Comparison of ENCODE assay signal across 8 mouse cellular contexts in genomic region chr13:64153751-64154267, GRCm38 (mm10). TPM values are rescaled to one million over a fixed set of nuclear protein-coding genes. Genes with fewer than 3 reads are reported as not detected.
DNase-seq lines count a peak whose midpoint lies in the region; ATAC-seq and TF ChIP-seq lines count a peak whose summit lies in the region.

No protein-coding gene starts in this region.

- H3K4me1 ChIP-seq in MEL (ENCODE audit: control insufficient read depth in 1 of 2, insufficient read depth in 2 of 2, low read length in 2 of 2): peaks cover 3 to 10% of the 10 kb centered on the region in 2 experiments; a peak in 3 of 4 replicates
- H3K4me1 ChIP-seq in forebrain, embryonic 14.5 days (ENCODE audit: control insufficient read depth, insufficient read depth, low read length): peaks cover 9% of the 10 kb centered on the region; the same call in 1 of the 2 replicates
- H3K4me1 ChIP-seq in hindbrain, embryonic 15.5 days (replicated peaks): peaks cover 16% of the 10 kb centered on the region
- H3K4me1 ChIP-seq in liver, embryonic 12.5 days: peaks cover 45% of the 10 kb centered on the region

- no peak for TF ChIP-seq EP300 in MEL (IDR thresholded peaks at IDR 0.05; ENCODE audit: low read depth in 1 of 2, low read length in 2 of 2)

- H3K9ac ChIP-seq in MEL (ENCODE audit: control insufficient read depth, low read depth, low read length, poor library complexity, severe bottlenecking): peak overlapping the region; percentile 65
- peak overlapping the region; percentile 45 for H3K9ac ChIP-seq in forebrain, embryonic 14.5 days (ENCODE audit: low read length)
- H3K9ac ChIP-seq in hindbrain, embryonic 15.5 days: peak overlapping the region; percentile 12
- peak overlapping the region; percentile 77 for H3K9ac ChIP-seq in liver, embryonic 12.5 days

- peak; percentile 32 for ATAC-seq in forebrain, embryonic 14.5 days
- peak; percentile 29; the same call in 1 of the 2 replicates for ATAC-seq in hindbrain, embryonic 15.5 days (ENCODE audit: low FRiP score, low read depth)
- ATAC-seq in liver, embryonic 12.5 days: peak; percentile 31

- no peak for TF ChIP-seq RAD21 in MEL (IDR thresholded peaks at IDR 0.05; ENCODE audit: low read depth, low read length)

- H3K4me2 ChIP-seq in forebrain, embryonic 14.5 days (ENCODE audit: low read length): peak overlapping the region; percentile 83
- peak overlapping the region; percentile 89 for H3K4me2 ChIP-seq in hindbrain, embryonic 15.5 days
- peak overlapping the region; percentile 87 for H3K4me2 ChIP-seq in liver, embryonic 12.5 days
- H3K4me2 ChIP-seq in myocyte (ENCODE audit: low read depth): peak overlapping the region; percentile 86

- no peak for TF ChIP-seq CTCF in MEL (IDR thresholded peaks at IDR 0.05 in 2 of 3, conservative IDR thresholded peaks at IDR 0.05 in 1 of 3; ENCODE audit: control insufficient read depth in 1 of 3, insufficient read depth in 1 of 3, low read depth in 2 of 3, low read length in 3 of 3, poor library complexity in 1 of 3, severe bottlenecking in 1 of 3)
- TF ChIP-seq CTCF in brain, embryonic 14.5 days (IDR thresholded peaks at IDR 0.05; ENCODE audit: borderline replicate concordance, extremely low read depth, insufficient read depth, insufficient read length): no peak

- peaks cover 0 to 21% of the 10 kb centered on the region in 2 experiments; a peak in 3 of 4 replicates for H3K36me3 ChIP-seq in MEL (ENCODE audit: control insufficient read depth in 1 of 2, insufficient read depth in 2 of 2, low read length in 2 of 2)
- H3K36me3 ChIP-seq in forebrain, embryonic 14.5 days (ENCODE audit: control insufficient read depth, insufficient read depth, low read length): no peaks in the 10 kb centered on the region
- no peaks in the 10 kb centered on the region for H3K36me3 ChIP-seq in hindbrain, embryonic 15.5 days
- peaks cover 14% of the 10 kb centered on the region for H3K36me3 ChIP-seq in liver, embryonic 12.5 days
- H3K36me3 ChIP-seq in myocyte (ENCODE audit: control insufficient read depth, insufficient read depth): no peaks in the 10 kb centered on the region

- DNase-seq in MEL (ENCODE audit: low read depth, low spot score): peak; percentile 73
- DNase-seq in brain, embryonic 14.5 days (ENCODE audit: low read depth): peak; percentile 67
- peak; percentile 47 for DNase-seq in forebrain, embryonic 14.5 days (ENCODE audit: low spot score)
- DNase-seq in testis, postnatal 14 days (ENCODE audit: low spot score): peak; percentile 58
- no peak for DNase-seq in right cerebral cortex, adult 18-20 months

- H3K79me2 ChIP-seq in MEL (ENCODE audit: control insufficient read depth, insufficient read depth, low read length, poor library complexity): peaks cover 36% of the 10 kb centered on the region
- H3K79me2 ChIP-seq in myocyte (ENCODE audit: control insufficient read depth, insufficient read depth): peaks cover 34% of the 10 kb centered on the region

- H3K27me3 ChIP-seq in MEL (ENCODE audit: control insufficient read depth in 1 of 2, insufficient read depth in 2 of 2, low read length in 2 of 2) (peaks cover 2 to 16% of the 10 kb centered on the region in 2 experiments), myocyte (ENCODE audit: control insufficient read depth, insufficient read depth, insufficient read length) (no peaks in the 10 kb centered on the region)
- H3K27me3 ChIP-seq in forebrain, embryonic 14.5 days (replicated peaks; ENCODE audit: control insufficient read depth, insufficient read depth, low read length): no peaks in the 10 kb centered on the region
- H3K27me3 ChIP-seq in hindbrain, embryonic 15.5 days: no peaks in the 10 kb centered on the region
- H3K27me3 ChIP-seq in liver, embryonic 12.5 days (replicated peaks): 0 out of 2 replicates have a peak, but pooled peaks cover 7% of the 10 kb centered on the region

- H3ac ChIP-seq in myocyte (ENCODE audit: control insufficient read depth, insufficient read length): no peak overlapping the region

- under 1% methylated on average over 18 of the region's 18 CpGs for WGBS in forebrain, embryonic 14.5 days
- under 1% methylated on average over 18 of the region's 18 CpGs for WGBS in hindbrain, embryonic 15.5 days
- 1% methylated on average over 18 of the region's 18 CpGs for WGBS in liver, embryonic 12.5 days (ENCODE audit: insufficient replicate concordance)

- no peaks in the 10 kb centered on the region for H3K9me3 ChIP-seq in MEL (replicated peaks; ENCODE audit: insufficient read depth, low read length)
- H3K9me3 ChIP-seq in forebrain, embryonic 14.5 days (replicated peaks; ENCODE audit: control insufficient read depth, low read length): no peaks in the 10 kb centered on the region
- no peaks in the 10 kb centered on the region for H3K9me3 ChIP-seq in hindbrain, embryonic 15.5 days
- H3K9me3 ChIP-seq in liver, embryonic 12.5 days (replicated peaks): no peaks in the 10 kb centered on the region

- TF ChIP-seq POLR2A in MEL (IDR thresholded peaks at IDR 0.05; ENCODE audit: control insufficient read depth in 1 of 2, insufficient read depth in 1 of 2, low read depth in 1 of 2, low read length in 2 of 2, poor library complexity in 1 of 2): no peak
- TF ChIP-seq POLR2A in brain, embryonic 14.5 days (IDR thresholded peaks at IDR 0.05; ENCODE audit: borderline replicate concordance, extremely low read depth, insufficient read depth, insufficient read length, poor library complexity, severe bottlenecking): no peak
- peak; percentile 57 for TF ChIP-seq POLR2A in myocyte (IDR thresholded peaks at IDR 0.05; ENCODE audit: insufficient read length, low read depth)

- peak overlapping the region; percentile 25 for H3K27ac ChIP-seq in MEL (ENCODE audit: control insufficient read depth, low read depth, low read length)
- no peak overlapping the region for H3K27ac ChIP-seq in forebrain, embryonic 14.5 days (ENCODE audit: low read depth, low read length)
- H3K27ac ChIP-seq in hindbrain, embryonic 15.5 days (replicated peaks): no peak overlapping the region
- peak overlapping the region; percentile 98 for H3K27ac ChIP-seq in liver, embryonic 12.5 days

- H3K4me3 ChIP-seq in MEL (ENCODE audit: control insufficient read depth in 1 of 2, insufficient read depth in 1 of 2, low read depth in 2 of 2, low read length in 2 of 2) (peak overlapping the region; percentile 58 to 65), myocyte (peak overlapping the region; percentile 37)
- H3K4me3 ChIP-seq in forebrain, embryonic 14.5 days (ENCODE audit: low read depth, low read length): peak overlapping the region; percentile 92
- H3K4me3 ChIP-seq in hindbrain, embryonic 15.5 days: peak overlapping the region; percentile 74
- H3K4me3 ChIP-seq in liver, embryonic 12.5 days: peak overlapping the region; percentile 98

TF ChIP-seq in MEL, 35 proteins besides CTCF, POLR2A, EP300 and RAD21 (continues in another document):
- TF ChIP-seq MAZ (IDR thresholded peaks at IDR 0.05; ENCODE audit: low read depth, low read length) (peak; percentile 11; the same call in 1 of the 2 replicates), USF1 (IDR thresholded peaks at IDR 0.05; ENCODE audit: low read depth, low read length) (peak; percentile 37; the same call in 1 of the 2 replicates), SIN3A (IDR thresholded peaks at IDR 0.05; ENCODE audit: low read length) (peak; percentile 43; the same call in 1 of the 2 replicates), BHLHE40 (IDR thresholded peaks at IDR 0.05; ENCODE audit: borderline replicate concordance, low read depth, low read length) (peak; percentile 19; the same call in 1 of the 2 replicates)

TF ChIP-seq in myocyte, 11 proteins besides CTCF, POLR2A, EP300 and RAD21:
- TF ChIP-seq MYOD1 (IDR thresholded peaks at IDR 0.05; ENCODE audit: control insufficient read depth in 1 of 3, insufficient read length in 2 of 3, low read depth in 2 of 3) (no peak), TCF3 (IDR thresholded peaks at IDR 0.05; ENCODE audit: insufficient read length, low read depth) (no peak), SRF (IDR thresholded peaks at IDR 0.05; ENCODE audit: control insufficient read depth, insufficient read length, low read depth) (no peak)
TF ChIP-seq in myocyte: peak in this region for 0.

RNA-seq across cellular contexts. Expression of gene Zfp367, which starts 0.8 kb away (rescaled TPM):
- 19.5 and 23.4 TPM in 2 replicates for total RNA-seq in MEL (2012; rRNA removed)
- polyA plus RNA-seq in MEL (2012; ENCODE audit: insufficient read depth in 1 of 2, insufficient read length in 2 of 2, low read depth in 1 of 2, low replicate concordance in 2 of 2, missing spikeins in 1 of 2) (10 to 100 TPM in 1 of 2 experiments, not detected in 1; 28.4 TPM), myocyte (2012; fragmentation: generic; extraction: Trizol) (3.0 TPM)
- polyA plus RNA-seq in brain, embryonic 14.5 days (2012; rRNA removed): 8.5 and 9.3 TPM in 2 replicates
- polyA plus RNA-seq in forebrain, embryonic 14.5 days (2014; fragmentation: Nextera tagmentation; extraction: Ambion mirVana): 13.0 and 15.0 TPM in 2 replicates
- polyA plus RNA-seq in hindbrain, embryonic 15.5 days (2015; fragmentation: Nextera tagmentation; extraction: Ambion mirVana): 6.4 and 7.7 TPM in 2 replicates
- polyA plus RNA-seq in liver, embryonic 12.5 days (2016; fragmentation: Nextera tagmentation; extraction: Ambion mirVana): 26.1 and 27.2 TPM in 2 replicates

RNA-seq across cellular contexts. Expression of gene Habp4, which starts 7.8 kb away (rescaled TPM):
- 4.4 and 4.5 TPM in 2 replicates for total RNA-seq in MEL (2012; rRNA removed)
- polyA plus RNA-seq in MEL (2012; ENCODE audit: insufficient read depth in 1 of 2, insufficient read length in 2 of 2, low read depth in 1 of 2, low replicate concordance in 2 of 2, missing spikeins in 1 of 2): 10 to 100 TPM in 1 of 2 experiments, not detected in 1; 19.8 TPM
- polyA plus RNA-seq in brain, embryonic 14.5 days (2012; rRNA removed): 26.5 and 36.3 TPM in 2 replicates
- polyA plus RNA-seq in forebrain, embryonic 14.5 days (2014; fragmentation: Nextera tagmentation; extraction: Ambion mirVana): 17.5 and 18.1 TPM in 2 replicates
- 47.7 and 48.0 TPM in 2 replicates for polyA plus RNA-seq in hindbrain, embryonic 15.5 days (2015; fragmentation: Nextera tagmentation; extraction: Ambion mirVana)
- polyA plus RNA-seq in liver, embryonic 12.5 days (2016; fragmentation: Nextera tagmentation; extraction: Ambion mirVana): 14.0 TPM in 2 replicates
- 32.5 TPM for polyA plus RNA-seq in myocyte (2012; fragmentation: generic; extraction: Trizol)

RNA-seq across cellular contexts. Expression of gene Slc35d2, which starts 24.6 kb away (rescaled TPM):
- 3.9 and 6.0 TPM in 2 replicates for total RNA-seq in MEL (2012; rRNA removed)
- polyA plus RNA-seq in MEL (2012; ENCODE audit: insufficient read depth in 1 of 2, insufficient read length in 2 of 2, low read depth in 1 of 2, low replicate concordance in 2 of 2, missing spikeins in 1 of 2): 10 to 100 TPM in 1 of 2 experiments, not detected in 1; 11.6 TPM
- polyA plus RNA-seq in brain, embryonic 14.5 days (2012; rRNA removed): 0.95 and 1.2 TPM in 2 replicates
- 0.76 and 1.2 TPM in 2 replicates for polyA plus RNA-seq in forebrain, embryonic 14.5 days (2014; fragmentation: Nextera tagmentation; extraction: Ambion mirVana)
- 1.2 and 2.1 TPM in 2 replicates for polyA plus RNA-seq in hindbrain, embryonic 15.5 days (2015; fragmentation: Nextera tagmentation; extraction: Ambion mirVana)
- 3.0 and 3.6 TPM in 2 replicates for polyA plus RNA-seq in liver, embryonic 12.5 days (2016; fragmentation: Nextera tagmentation; extraction: Ambion mirVana)
- polyA plus RNA-seq in myocyte (2012; fragmentation: generic; extraction: Trizol): 2.5 TPM

Comparison
In these comparisons a context has a peak if more than half of its experiments do, and no peak if none do; other contexts are left out.
1. H3K27ac ChIP-seq: peak in MEL (single experiment) and liver, embryonic 12.5 days (single experiment); none in forebrain, embryonic 14.5 days (single experiment) and hindbrain, embryonic 15.5 days (single experiment).
2. H3K4me3 ChIP-seq: peak in every context shown above with its lines; median percentile 98 in liver, embryonic 12.5 days; 92 in forebrain, embryonic 14.5 days; 74 in hindbrain, embryonic 15.5 days; 62 in MEL; 37 in myocyte.
3. H3K9ac ChIP-seq: peak in every context shown above with its lines; median percentile 77 in liver, embryonic 12.5 days; 65 in MEL; 45 in forebrain, embryonic 14.5 days; 12 in hindbrain, embryonic 15.5 days.
4. Peak in every context shown above with its lines, with median percentiles within 50 percentile points of each other: ATAC-seq and H3K4me2 ChIP-seq.